Mouse (Mus musculus): ENCODE results near the gene S1pr1. TPM values are rescaled to one million over a fixed set of nuclear protein-coding genes. Genes with fewer than 3 reads are reported as not detected.

The S1pr1 gene
- polyA plus RNA-seq (2015; fragmentation: Nextera tagmentation; extraction: Ambion mirVana), result 76.9 and 80.8 TPM in 2 replicates

DNA sequence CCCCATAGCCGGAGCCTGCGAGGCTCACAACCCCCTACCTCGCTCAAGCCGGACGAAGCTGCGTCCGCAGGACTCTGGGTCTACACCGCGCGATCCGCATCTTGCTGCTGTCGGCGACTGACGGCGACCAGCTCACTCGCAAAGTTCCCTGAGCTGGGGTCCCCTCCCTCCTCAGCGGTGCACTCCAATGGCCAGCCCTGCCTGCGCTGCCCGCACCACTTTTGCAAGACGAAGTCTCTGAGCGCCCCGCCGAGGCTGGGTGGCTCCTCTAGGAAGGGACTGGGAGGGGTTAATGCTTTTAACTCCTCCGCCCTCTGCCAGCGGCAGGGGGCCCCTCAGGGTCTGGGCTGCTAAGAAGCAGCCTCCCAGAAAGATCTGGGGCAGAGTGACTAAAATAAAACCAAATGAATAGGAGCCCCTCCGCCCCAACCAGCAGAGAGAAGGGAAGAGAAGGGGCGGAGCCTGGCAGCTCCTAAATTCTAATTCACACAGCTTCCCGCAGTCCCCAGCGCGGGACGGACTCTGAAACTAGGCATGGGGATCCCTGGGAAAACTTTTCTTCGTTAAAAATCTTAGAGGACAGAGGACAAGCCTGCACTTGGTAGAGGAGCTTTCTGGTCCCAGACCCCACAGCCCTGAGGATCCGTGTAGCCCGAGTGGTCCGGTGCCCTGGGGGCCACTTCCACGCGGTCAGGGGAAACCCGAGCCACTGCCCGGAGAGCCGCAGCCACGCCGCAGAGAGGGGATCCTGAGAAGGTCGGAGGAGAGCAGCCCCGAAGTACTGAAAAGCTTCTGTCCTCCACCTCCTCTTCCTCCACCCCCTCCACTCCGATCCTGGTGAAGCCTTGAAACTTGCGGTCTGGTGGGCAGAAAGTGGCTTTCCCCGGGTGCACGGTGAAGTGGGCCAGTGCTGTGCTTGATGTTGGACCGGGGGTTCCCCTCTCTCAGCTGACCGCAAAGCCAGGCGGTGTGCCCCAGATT is at the start of gene S1pr1:
Gene S1pr1, minus strand, starts transcription at position 402 of the 981 bp plus-strand sequence.
- peaks cover 40% of the 10 kb centered on the region for H3K4me1 ChIP-seq
- H3K9ac ChIP-seq, result peak within 1 kb of the TSS; percentile 96
- peak within 1 kb of the TSS; percentile 99 for H3K27ac ChIP-seq (replicated peaks)
- H3K4me2 ChIP-seq, result peak within 1 kb of the TSS; percentile 78
- no peaks in the 10 kb centered on the region for H3K27me3 ChIP-seq (replicated peaks)
- no peaks in the 10 kb centered on the region for H3K9me3 ChIP-seq
- peak; percentile 83 for ATAC-seq (ENCODE audit: extremely low read depth, insufficient number of reproducible peaks, low FRiP score, low TSS enrichment)
- H3K4me3 ChIP-seq, result peak within 1 kb of the TSS; percentile 78
- peaks cover 24% of the 10 kb centered on the region for H3K36me3 ChIP-seq
- WGBS, result under 1% methylated on average over 51 of the region's 51 CpGs

DNA sequence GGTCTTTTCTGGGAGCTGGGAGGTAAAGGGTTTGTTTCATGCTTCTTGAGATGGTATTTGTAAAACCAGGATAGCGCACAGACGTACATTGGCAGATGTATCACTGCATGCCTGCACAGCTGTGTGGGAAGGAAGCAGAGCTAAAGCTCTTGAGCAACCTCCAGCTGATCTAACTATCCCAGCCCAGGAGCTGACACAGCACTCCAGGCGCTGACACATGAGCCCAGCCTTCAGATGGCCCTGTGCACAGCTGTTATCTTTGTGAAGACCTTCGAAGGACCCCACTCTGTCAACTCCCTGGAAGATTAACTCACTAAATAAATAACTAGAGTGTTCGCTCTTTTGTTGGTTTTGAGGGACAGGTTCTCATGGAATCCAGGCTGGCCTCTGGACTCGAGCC is 48.4 kb upstream of the S1pr1 start:
- peaks cover 33% of the 10 kb centered on the region for H3K4me1 ChIP-seq
- H3K9ac ChIP-seq, result no peak overlapping the region
- no peak overlapping the region for H3K4me2 ChIP-seq
- ATAC-seq (ENCODE audit: extremely low read depth, insufficient number of reproducible peaks, low FRiP score, low TSS enrichment), result peak; percentile 59; the same call in 1 of the 2 replicates
- no peak overlapping the region for H3K4me3 ChIP-seq
- 23% methylated on average over 6 of the region's 6 CpGs for WGBS
- H3K9me3 ChIP-seq, result no peaks in the 10 kb centered on the region
- H3K27me3 ChIP-seq (replicated peaks), result no peaks in the 10 kb centered on the region
- peak overlapping the region; percentile 64 for H3K27ac ChIP-seq (replicated peaks)
- no peaks in the 10 kb centered on the region for H3K36me3 ChIP-seq

DNA sequence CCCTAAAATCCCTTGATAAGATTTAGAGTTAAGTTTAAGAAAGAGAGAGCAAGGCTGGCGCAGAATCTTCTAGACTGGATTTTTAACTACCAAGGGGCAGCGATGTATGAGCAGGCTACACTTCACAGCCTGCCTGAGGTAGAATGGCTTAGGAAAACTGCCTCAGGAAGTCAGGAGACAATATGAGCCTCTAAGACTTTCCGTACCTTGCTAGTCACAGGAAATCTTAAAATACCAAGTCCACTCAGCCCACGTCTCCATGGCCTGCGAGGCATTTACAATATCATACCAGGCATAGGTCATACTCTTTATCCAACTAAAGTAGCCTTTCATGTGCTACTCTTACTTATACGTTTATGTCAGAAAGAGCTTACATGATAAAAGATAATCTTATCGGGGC is 48.0 kb upstream of the S1pr1 start:
- H3K9ac ChIP-seq, result no peak overlapping the region
- no peaks in the 10 kb centered on the region for H3K36me3 ChIP-seq
- H3K27me3 ChIP-seq (replicated peaks), result no peaks in the 10 kb centered on the region
- H3K4me2 ChIP-seq, result no peak overlapping the region
- no peaks in the 10 kb centered on the region for H3K9me3 ChIP-seq
- peaks cover 37% of the 10 kb centered on the region for H3K4me1 ChIP-seq
- H3K4me3 ChIP-seq, result no peak overlapping the region
- WGBS, result 45% methylated on average over 7 of the region's 7 CpGs
- peak overlapping the region; percentile 64 for H3K27ac ChIP-seq (replicated peaks)
- ATAC-seq (ENCODE audit: extremely low read depth, insufficient number of reproducible peaks, low FRiP score, low TSS enrichment), result no peak

DNA sequence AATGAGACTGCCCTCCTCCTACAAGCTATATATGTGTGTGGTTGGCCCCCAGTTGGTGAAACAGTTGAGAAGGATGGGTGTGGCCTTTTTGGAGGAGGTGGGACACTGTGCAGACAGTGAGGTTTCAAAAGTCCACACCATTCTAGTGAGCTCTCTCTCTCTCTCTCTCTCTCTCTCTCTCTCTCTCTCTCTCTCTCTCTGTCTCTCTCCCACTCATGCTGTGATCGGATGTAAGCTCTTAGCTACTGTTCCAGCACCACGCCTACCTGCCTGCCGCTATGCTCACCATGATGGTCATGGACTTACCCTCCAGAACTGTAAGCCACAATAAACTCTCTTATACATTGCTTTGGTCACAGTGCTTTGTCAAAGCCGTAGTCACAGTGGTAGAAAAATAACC is 44.8 kb upstream of the S1pr1 start:
- ATAC-seq (ENCODE audit: extremely low read depth, insufficient number of reproducible peaks, low FRiP score, low TSS enrichment), result no peak
- Histone ChIP-seq H3K9ac (no peak overlapping the region), H3K36me3 (no peaks in the 10 kb centered on the region), H3K4me3 (no peak overlapping the region), H3K4me1 (peaks cover 34% of the 10 kb centered on the region), H3K9me3 (no peaks in the 10 kb centered on the region), H3K4me2 (no peak overlapping the region), H3K27me3 (replicated peaks) (no peaks in the 10 kb centered on the region), H3K27ac (replicated peaks) (no peak overlapping the region)
- 91% methylated on average over 4 of the region's 4 CpGs for WGBS

DNA sequence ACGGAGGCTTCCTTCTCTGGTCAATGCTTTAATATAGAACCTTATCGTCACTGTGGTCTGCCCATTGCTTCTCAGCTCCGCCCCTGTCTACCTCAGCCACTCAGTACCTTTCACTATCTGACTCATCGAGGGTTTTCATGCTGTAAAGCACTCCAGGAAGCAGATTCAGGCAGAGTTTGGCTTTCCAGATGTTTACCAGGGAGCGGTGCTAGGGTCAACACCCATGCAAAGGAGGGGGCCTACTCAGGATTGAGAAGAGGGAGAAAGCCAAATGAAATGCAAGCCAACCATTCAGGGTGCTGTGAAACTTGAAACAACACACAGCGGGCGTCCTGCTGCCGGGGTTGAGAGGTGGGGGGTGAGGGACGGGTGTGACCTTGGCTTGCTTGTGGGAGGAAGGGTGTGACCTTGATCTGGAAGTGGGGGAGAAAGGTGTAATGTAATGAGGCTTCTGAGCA is 43.6 kb upstream of the S1pr1 start:
- H3K27ac ChIP-seq (replicated peaks), result peak overlapping the region; percentile 86
- no peaks in the 10 kb centered on the region; the same call in 1 of the 2 replicates for H3K27me3 ChIP-seq (replicated peaks)
- no peaks in the 10 kb centered on the region for H3K9me3 ChIP-seq
- WGBS, result 4% methylated on average over 9 of the region's 9 CpGs
- no peaks in the 10 kb centered on the region for H3K36me3 ChIP-seq
- 0 out of 2 replicates have a peak, but pooled peaks have one; percentile 26 for ATAC-seq (ENCODE audit: extremely low read depth, insufficient number of reproducible peaks, low FRiP score, low TSS enrichment)
- H3K4me2 ChIP-seq, result peak overlapping the region; percentile 61
- H3K9ac ChIP-seq, result peak overlapping the region; percentile 64
- peaks cover 33% of the 10 kb centered on the region for H3K4me1 ChIP-seq
- H3K4me3 ChIP-seq, result peak overlapping the region; percentile 23

DNA sequence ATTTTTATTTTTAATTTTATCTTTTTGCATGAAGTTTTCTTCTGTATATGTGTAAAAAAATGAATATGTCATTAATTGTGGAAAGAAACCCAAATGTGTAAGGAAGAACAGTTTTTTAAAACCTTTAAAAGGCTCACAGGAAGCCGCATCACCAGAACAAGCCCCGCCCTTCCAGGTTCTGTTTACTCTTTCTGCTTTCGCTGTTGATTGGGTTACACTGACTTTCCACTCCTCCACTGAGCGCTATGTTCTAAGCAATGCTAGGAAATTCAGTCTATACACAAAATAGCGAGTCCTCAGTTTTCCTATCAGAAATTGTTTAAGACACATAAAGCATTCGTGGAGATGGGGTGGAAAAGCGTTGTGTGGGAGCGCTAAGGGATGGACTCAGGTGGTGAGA is 39.6 kb upstream of the S1pr1 start:
- no peak overlapping the region for H3K27ac ChIP-seq (replicated peaks)
- 0 out of 2 replicates have a peak overlapping the region, but pooled peaks have one; percentile 33 for H3K9ac ChIP-seq
- H3K36me3 ChIP-seq, result no peaks in the 10 kb centered on the region
- 44% methylated on average over 8 of the region's 8 CpGs for WGBS
- no peak for ATAC-seq (ENCODE audit: extremely low read depth, insufficient number of reproducible peaks, low FRiP score, low TSS enrichment)
- no peak overlapping the region for H3K4me3 ChIP-seq
- peaks cover 24% of the 10 kb centered on the region for H3K4me1 ChIP-seq
- peak overlapping the region; percentile 34 for H3K4me2 ChIP-seq
- peaks cover 10% of the 10 kb centered on the region for H3K27me3 ChIP-seq (replicated peaks)
- H3K9me3 ChIP-seq, result no peaks in the 10 kb centered on the region

DNA sequence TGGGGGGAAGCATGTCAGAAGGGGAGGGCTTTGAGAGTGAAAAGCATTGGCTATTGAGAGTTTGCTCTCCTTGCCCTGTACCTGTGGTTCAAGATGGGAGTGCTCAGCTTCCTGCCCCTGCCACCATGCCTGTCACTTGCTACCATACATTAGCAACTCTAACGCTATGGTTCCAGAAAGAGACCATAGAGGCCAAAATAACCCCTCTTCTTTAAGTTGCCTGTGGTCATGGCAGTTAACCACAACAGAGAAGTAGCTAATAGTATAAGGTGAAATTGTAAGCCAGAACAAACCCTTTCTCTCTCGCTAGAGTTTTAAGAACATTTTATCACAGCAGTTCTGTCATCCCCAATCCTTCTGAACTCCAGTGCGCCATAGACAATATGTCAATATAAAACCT is 35.5 kb upstream of the S1pr1 start:
- WGBS, result 92% methylated on average over 3 of the region's 3 CpGs

DNA sequence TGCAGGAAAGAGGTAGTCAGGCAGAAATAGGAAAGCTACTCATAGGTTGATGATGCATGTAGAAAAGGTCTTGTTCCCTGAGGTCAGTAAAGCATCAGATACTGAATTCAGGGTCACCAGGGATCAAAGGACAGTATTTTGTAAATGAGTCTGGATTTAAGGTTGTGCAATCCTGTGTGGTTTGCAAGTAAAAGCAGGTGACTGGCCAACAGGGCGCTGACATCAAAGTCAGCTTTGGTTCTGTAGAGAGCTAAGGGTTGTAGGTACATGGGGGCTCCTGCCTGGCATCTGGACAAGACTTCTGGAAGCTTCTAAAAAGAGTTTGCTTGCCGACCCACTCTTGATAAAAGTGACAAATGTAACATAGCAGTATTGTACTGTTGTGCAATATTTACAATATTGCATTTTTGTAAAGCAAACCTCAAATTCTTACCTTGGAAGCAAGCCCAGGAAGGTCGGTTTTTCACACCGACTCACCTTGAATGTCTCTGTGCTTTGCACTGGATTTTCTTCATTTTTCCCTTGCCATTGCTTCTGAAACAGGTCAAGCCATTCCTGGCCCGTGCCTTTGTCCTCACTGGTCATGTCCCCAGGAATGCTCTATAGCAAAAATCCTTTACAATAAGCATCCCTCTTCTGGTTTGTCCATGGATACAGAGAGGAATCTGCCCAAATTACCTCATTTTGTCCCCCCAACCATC is 33.6 kb upstream of the S1pr1 start:
- peaks cover 10% of the 10 kb centered on the region; the same call in 1 of the 2 replicates for H3K27me3 ChIP-seq (replicated peaks)
- no peaks in the 10 kb centered on the region; the same call in 1 of the 2 replicates for H3K4me1 ChIP-seq
- H3K36me3 ChIP-seq, result no peaks in the 10 kb centered on the region
- ATAC-seq (ENCODE audit: extremely low read depth, insufficient number of reproducible peaks, low FRiP score, low TSS enrichment), result no peak
- no peak overlapping the region for H3K9ac ChIP-seq
- no peaks in the 10 kb centered on the region for H3K9me3 ChIP-seq
- no peak overlapping the region for H3K4me3 ChIP-seq
- 77% methylated on average over 5 of the region's 5 CpGs for WGBS
- no peak overlapping the region for H3K4me2 ChIP-seq
- H3K27ac ChIP-seq (replicated peaks), result no peak overlapping the region

More for the DNA sequence above, 35.5 kb upstream of the S1pr1 start:
- H3K9ac ChIP-seq, result no peak overlapping the region
- no peak overlapping the region for H3K4me2 ChIP-seq
- H3K4me3 ChIP-seq, result no peak overlapping the region
- H3K27me3 ChIP-seq (replicated peaks), result peaks cover 10% of the 10 kb centered on the region
- no peak for ATAC-seq (ENCODE audit: extremely low read depth, insufficient number of reproducible peaks, low FRiP score, low TSS enrichment)
- H3K27ac ChIP-seq (replicated peaks), result no peak overlapping the region
- H3K4me1 ChIP-seq, result peaks cover 3% of the 10 kb centered on the region
- H3K36me3 ChIP-seq, result no peaks in the 10 kb centered on the region
- no peaks in the 10 kb centered on the region for H3K9me3 ChIP-seq

DNA sequence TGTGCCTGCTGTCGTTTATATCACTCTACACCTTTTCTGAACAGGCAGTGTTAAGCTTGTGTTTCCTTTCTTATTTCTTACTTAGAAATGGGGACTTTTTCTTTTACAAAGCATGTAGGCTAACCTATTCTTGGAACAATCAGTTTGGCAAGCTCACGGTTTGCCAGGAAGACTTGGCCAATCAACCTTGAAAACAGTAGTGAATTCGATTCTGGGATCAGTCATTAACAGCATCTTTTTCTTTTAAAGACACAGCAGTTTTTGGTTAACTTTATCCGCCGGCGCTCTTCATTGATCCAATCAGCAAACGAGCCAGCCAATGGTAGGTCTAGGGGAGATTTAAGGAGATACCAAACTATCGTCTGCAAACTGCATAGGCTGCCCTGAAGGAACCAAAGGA is 31.6 kb upstream of the S1pr1 start:
- Histone ChIP-seq H3K9ac (no peak overlapping the region), H3K36me3 (no peaks in the 10 kb centered on the region), H3K27me3 (replicated peaks) (peaks cover 6% of the 10 kb centered on the region; the same call in 1 of the 2 replicates), H3K4me1 (no peaks in the 10 kb centered on the region; the same call in 1 of the 2 replicates), H3K9me3 (no peaks in the 10 kb centered on the region), H3K4me2 (no peak overlapping the region), H3K4me3 (no peak overlapping the region), H3K27ac (replicated peaks) (no peak overlapping the region)
- ATAC-seq (ENCODE audit: extremely low read depth, insufficient number of reproducible peaks, low FRiP score, low TSS enrichment), result no peak
- WGBS, result 78% methylated on average over 8 of the region's 8 CpGs

DNA sequence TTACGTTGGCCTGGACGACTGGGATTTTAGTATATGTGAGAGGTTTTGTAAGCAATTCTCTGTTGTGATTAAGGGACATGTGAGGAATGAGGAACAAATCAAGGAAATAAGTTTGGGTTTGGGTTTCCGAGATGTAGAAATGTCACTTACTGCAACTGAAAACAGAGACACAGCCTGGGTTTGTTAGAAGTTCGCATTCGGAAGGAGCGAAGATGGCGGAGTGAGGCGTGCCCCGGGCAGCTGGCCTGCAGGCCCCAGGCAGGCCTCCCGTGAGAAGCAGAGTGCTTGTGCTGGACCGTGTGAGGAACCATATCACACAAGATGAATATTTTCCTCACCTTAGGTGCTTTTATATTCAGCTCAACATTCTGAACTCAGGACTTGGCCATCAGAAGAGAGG is 30.2 kb upstream of the S1pr1 start:
- Histone ChIP-seq H3K27me3 (replicated peaks) (peaks cover 2% of the 10 kb centered on the region; the same call in 1 of the 2 replicates), H3K4me1 (no peaks in the 10 kb centered on the region; the same call in 1 of the 2 replicates), H3K27ac (replicated peaks) (no peak overlapping the region), H3K36me3 (no peaks in the 10 kb centered on the region), H3K4me3 (no peak overlapping the region), H3K9ac (no peak overlapping the region), H3K4me2 (no peak overlapping the region), H3K9me3 (no peaks in the 10 kb centered on the region)
- no peak for ATAC-seq (ENCODE audit: extremely low read depth, insufficient number of reproducible peaks, low FRiP score, low TSS enrichment)
- WGBS, result 84% methylated on average over 11 of the region's 11 CpGs

DNA sequence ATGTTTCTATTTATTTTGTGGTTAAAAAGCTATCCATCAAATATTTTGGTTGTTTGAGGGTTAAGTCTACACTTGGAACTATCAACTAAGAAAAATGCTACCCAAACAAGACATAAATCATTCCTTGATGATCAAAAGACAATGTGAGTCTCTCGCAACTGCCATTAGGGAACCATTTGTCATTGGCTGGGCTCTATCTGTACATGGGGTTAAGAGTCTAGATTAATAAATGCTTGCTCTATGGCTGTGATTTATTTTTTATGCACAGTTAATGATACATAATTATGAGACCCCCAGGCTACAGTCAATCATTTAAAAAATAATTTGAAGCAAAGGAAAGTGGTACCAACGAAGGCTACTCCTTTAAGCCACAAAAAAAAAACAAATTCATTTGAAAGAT is 23.7 kb upstream of the S1pr1 start:
- peak overlapping the region; percentile 66 for H3K27ac ChIP-seq (replicated peaks)
- H3K36me3 ChIP-seq, result no peaks in the 10 kb centered on the region
- no peak for ATAC-seq (ENCODE audit: extremely low read depth, insufficient number of reproducible peaks, low FRiP score, low TSS enrichment)
- H3K4me1 ChIP-seq, result peaks cover 37% of the 10 kb centered on the region
- H3K27me3 ChIP-seq (replicated peaks), result no peaks in the 10 kb centered on the region
- WGBS, result 61% methylated on average over 2 of the region's 2 CpGs
- H3K4me2 ChIP-seq, result no peak overlapping the region
- no peaks in the 10 kb centered on the region for H3K9me3 ChIP-seq
- H3K9ac ChIP-seq, result no peak overlapping the region
- no peak overlapping the region for H3K4me3 ChIP-seq
